Mouse (Mus musculus) kidney, postnatal 10 days (tissue): ENCODE data around the gene Ipo5.

Experiments used
- DNase-seq: peaks from one replicate; pipeline ENCODE4 v3.0.0; 2021; ENCODE audit warnings: mixed read lengths

Gene Ipo5

GRCm38 (mm10) chr14:120925731-120926585 lies 14.9 kb downstream of the Ipo5 start:
- DNase-seq: no peak

GRCm38 (mm10) chr14:120931236-120931635 lies 20.2 kb downstream of the Ipo5 start:
- no peak for DNase-seq

GRCm38 (mm10) chr14:120933624-120934023 lies 22.6 kb downstream of the Ipo5 start:
- DNase-seq: no peak

GRCm38 (mm10) chr14:120937102-120937501 lies 26.1 kb downstream of the Ipo5 start:
- DNase-seq: no peak

DNA sequence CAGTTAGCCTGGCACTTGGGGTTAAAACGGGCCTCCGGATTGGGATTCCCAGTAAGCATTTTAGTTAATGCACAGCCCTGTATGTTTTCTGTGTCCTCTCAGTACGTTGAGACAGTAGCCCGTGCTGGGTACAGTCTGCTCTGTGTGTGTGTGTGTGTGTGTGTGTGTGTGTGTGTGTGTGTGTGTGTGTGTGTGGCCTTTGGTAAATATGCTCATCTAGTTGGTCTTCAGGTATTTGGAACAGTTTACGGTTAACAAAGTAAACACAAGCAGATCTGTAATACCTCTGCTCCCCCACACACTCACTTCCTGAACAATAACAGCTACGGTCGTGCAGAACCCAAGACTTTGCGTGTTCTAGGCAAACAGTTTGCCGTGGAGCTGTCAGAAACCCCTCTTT lies 31.8 kb downstream of the Ipo5 start:
- DNase-seq: no peak

- DNase-seq: peak; percentile 22
Measured at GRCm38 (mm10) chr14:120945146-120945545, 34.1 kb downstream of the Ipo5 start.

DNA sequence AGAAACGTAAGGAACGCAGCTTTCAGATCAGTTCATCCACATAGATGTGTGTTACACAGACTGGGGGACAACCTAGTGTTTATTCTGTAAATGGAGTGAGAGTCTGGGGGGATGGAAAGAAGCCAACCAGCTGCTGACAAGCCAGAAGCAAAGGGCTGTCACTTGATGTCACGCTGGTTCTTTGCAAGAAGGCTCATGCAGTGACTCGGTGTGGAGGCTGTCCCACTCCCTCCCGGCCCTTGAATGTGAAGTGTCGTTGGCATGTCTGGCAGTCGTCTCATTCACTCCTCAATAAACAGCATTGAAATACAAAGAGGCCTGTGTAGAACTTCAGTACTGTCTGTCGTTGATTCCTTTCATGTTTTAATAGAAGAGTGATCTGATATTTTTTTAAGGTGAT lies 36.1 kb downstream of the Ipo5 start:
- no peak for DNase-seq

DNA sequence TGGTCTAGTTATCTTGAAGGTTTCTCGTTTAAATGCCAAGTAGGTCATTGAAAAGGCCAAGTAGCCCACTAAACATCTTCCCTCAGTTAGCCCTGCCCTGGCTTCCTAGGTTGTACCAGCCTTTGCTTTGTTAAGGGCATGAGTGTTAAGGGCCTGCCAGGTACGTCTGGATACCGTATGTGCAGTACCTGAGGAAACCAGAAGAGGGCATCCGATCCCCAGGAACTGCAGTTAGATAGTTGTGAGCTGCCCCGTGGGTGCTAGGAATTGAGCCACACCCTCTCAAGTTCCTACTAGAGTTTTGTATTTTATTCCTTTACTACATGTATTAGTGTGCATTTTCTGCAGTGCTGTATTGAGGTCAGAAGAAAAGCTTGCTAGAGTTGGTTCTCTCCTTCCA lies 38.0 kb downstream of the Ipo5 start:
- no peak for DNase-seq

- no peak for DNase-seq
Measured at GRCm38 (mm10) chr14:120950068-120950467, 39.0 kb downstream of the Ipo5 start.

DNA sequence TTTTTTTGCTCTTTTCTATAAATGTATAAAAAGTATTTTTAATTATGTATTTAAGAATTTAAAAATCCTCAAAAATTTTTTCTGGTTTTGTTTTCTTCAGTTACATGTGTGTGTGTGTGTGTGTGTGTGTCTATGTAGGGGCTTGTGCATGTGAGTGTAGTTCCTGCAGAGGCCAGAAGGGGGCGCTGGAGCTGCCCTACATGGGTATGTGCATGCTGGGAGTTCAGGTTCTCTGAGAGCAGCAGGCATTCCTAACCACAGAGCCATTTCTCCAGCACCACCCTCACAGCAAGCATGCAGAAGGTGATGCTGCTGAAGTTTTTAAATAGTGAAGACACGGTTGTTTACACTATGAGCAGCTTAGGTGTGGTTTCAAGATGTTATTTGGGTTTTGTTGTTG lies 41.4 kb downstream of the Ipo5 start:
- DNase-seq: no peak

- no peak for DNase-seq
Measured at GRCm38 (mm10) chr14:120960551-120960950, 49.5 kb downstream of the Ipo5 start.

- no peak for DNase-seq
Measured at GRCm38 (mm10) chr14:120960991-120961390, 50.0 kb downstream of the Ipo5 start.

DNA sequence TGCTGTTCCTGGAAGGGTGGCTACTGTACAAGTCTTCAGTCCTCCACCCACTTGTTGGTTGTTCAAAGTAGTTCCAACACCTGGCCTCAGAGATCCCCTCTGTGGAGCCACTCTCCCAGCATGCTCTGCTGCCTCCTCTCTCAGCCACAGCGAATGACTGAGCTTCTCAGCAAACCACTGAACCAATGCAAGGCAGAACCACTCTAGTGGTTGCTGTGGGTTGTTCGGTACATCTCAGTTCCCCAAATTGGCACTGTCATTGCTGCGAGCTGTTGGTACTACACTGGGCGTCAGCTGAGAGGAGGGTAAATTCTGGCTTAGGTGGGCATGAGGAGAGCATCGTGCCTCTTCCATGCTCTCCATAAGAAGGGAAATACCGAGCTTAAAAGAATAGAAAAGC lies 56.0 kb downstream of the Ipo5 start:
- no peak for DNase-seq

GRCm38 (mm10) chr14:120968723-120969122 lies 57.7 kb downstream of the Ipo5 start:
- DNase-seq: no peak

DNA sequence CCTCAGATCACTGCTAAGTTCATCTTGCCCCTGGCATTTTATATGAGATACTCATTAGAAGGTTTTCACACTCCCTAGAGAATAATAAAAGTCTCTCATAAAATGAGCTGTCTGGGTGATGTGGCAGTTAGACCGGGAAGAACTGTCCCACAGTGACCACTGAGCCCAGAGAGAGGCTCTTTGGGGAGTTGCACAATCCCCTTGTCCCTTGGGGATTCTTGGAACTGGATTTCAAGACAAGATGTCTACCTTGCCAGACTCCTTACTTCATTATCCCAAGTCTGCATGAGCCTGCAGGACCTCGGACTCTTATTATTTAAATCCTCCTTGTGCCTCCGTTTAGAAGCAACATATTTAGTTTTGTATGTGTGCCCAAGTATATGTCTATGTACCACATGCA lies 58.6 kb downstream of the Ipo5 start:
- DNase-seq: no peak

GRCm38 (mm10) chr14:120970637-120971036 lies 59.6 kb downstream of the Ipo5 start:
- DNase-seq: peak; percentile 38

- no peak for DNase-seq
Measured at GRCm38 (mm10) chr14:120971313-120971712, 60.3 kb downstream of the Ipo5 start.

- peak; percentile 75 for DNase-seq
Measured at GRCm38 (mm10) chr14:120979559-120979958, 68.5 kb downstream of the Ipo5 start.

- DNase-seq: no peak
Measured at GRCm38 (mm10) chr14:120989126-120989525, 78.1 kb downstream of the Ipo5 start.
